Mouse (Mus musculus) liver, embryonic 14.5 days (tissue): ENCODE measurements at regions not wholly inside any gene's neighbourhood (a gene's known extent, or its start where the extent isn't known, plus 50 kb on each side); places are given as distances from the start of the nearest gene placed in this dataset.

ENCODE experiments used
- CTCF ChIP-seq: IDR thresholded peaks from 2 replicates; pipeline ENCODE4 v1.5.1; 2016; ENCODE audit warnings: antibody characterized with exemption, low read depth, control low read depth
- EP300 ChIP-seq: IDR thresholded peaks from 2 replicates; pipeline ENCODE4 v1.6.1; 2016; ENCODE audit warnings: antibody characterized with exemption, low read depth

GRCm38 (mm10) chr12:97918416-97918815 is 340.8 kb downstream of the Galc start:
- TF ChIP-seq CTCF (no peak), EP300 (no peak)
